Mouse (Mus musculus) intestine, embryonic 16.5 days (tissue): ENCODE measurements around the gene Stub1. TPM values are rescaled to one million over a fixed set of nuclear protein-coding genes. Genes with fewer than 3 reads are reported as not detected.
"Not testable (repeated sequence)": the region's sequence is repeated elsewhere in the genome, so short reads cannot be mapped to it uniquely, and the experiment has no call there.

ENCODE experiments used
- ATAC-seq: fragments of 200-750 bp; cut with Nextera tagmentation; 2 replicates; pipeline ENCODE4 v1.8.0; 2017; ENCODE audit warnings: moderate TSS enrichment, moderate library complexity
- H3K27ac ChIP-seq: fragments of 300-500 bp; sonication (generic); 2 replicates; pipeline ENCODE4 v1.5.1; 2014; ENCODE audit warnings: mild to moderate bottlenecking, low read length
- H3K27me3 ChIP-seq: fragments of 300-500 bp; sonication (generic); replicated peaks from 2 replicates; pipeline ENCODE4 v1.6.1; 2014; ENCODE audit warnings: low read length, control low read depth, mixed read lengths; ENCODE audit not compliant: control insufficient read depth, insufficient read depth
- H3K36me3 ChIP-seq: fragments of 300-500 bp; sonication (generic); 2 replicates; pipeline ENCODE4 v1.6.1; 2014; ENCODE audit warnings: low read length, control low read depth; ENCODE audit not compliant: control insufficient read depth, insufficient read depth
- H3K4me1 ChIP-seq: fragments of 300-500 bp; sonication (generic); 2 replicates; pipeline ENCODE4 v1.6.1; 2014; ENCODE audit warnings: low read length, control low read depth, mixed read lengths; ENCODE audit not compliant: control insufficient read depth, insufficient read depth
- H3K4me2 ChIP-seq: fragments of 300-500 bp; sonication (generic); 2 replicates; pipeline ENCODE4 v1.6.1; 2014; ENCODE audit warnings: low read depth, low read length, control low read depth
- H3K4me3 ChIP-seq: fragments of 300-500 bp; sonication (generic); 2 replicates; pipeline ENCODE4 v1.5.1; 2014; ENCODE audit warnings: mild to moderate bottlenecking, low read length
- H3K9ac ChIP-seq: fragments of 300-500 bp; sonication (generic); 2 replicates; pipeline ENCODE4 v1.6.1; 2014; ENCODE audit warnings: low read depth, low read length
- H3K9me3 ChIP-seq: fragments of 300-500 bp; sonication (generic); 2 replicates; pipeline ENCODE4 v1.6.1; 2016; ENCODE audit warnings: low read length, control low read depth; ENCODE audit not compliant: control insufficient read depth
- WGBS: fragments of 180-500 bp; shearing (Covaris S2); extraction: QIAGEN DNeasy Blood & Tissue Kit; methylation state at CpG from one replicate; pipeline ENCODE4 v1.1.7; 2014; 5-methylcytosine and 5-hydroxymethylcytosine counted together
- polyA plus RNA-seq: library from polyadenylated mRNA; unstranded; fragments of >200 nt; fragmentation: Nextera tagmentation; extraction: Ambion mirVana; gene quantifications from 2 replicates; pipeline ENCODE4 v1.2.1, GENCODE M21; 2015

Stub1 gene
- polyA plus RNA-seq, 1 experiment from 2014 or later: 321 TPM

DNA sequence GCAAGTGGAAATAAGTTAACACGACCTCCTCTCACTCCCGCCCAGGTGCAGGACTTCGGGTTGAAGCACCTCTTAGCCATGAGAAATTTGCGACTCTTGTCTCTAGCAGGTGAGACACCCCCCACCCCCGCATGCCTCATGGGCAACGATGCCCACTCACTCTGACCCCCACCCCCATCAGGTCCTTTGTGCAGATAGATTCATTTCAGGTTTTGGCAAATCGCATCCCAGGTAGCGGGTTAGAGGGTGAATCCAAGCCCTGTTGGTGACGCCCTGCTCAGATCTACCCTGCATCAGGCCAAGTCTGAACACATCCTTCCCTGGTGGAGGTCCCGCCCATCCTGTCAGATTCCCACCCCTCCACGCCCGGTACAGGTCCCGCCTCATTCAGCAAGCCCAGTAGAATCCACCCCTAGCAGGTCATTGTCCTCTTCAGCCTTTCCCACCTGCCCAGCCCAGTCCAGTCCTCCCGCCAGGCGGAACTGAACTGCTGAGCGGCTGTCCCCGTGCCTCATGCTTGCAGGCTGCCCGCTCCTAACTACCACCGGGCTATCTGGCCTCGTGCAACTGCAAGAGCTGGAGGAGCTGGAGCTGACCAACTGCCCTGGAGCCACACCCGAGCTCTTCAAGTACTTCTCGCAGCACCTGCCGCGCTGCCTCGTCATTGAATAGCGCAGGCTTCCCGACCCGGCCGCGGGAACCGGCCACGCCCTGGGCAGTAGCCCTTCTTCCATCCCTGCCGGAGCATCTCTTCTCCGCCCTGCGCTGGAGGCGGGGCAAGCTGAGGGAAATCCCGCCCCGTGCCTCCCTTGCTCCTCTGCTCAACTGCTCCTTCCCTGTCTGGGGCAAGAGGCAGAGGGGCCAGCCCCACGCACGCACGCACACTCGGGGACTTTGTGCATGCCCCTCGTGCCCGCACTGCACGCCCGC lies 14.1 kb downstream of the Stub1 start:
- Histone ChIP-seq H3K4me2 (peak overlapping the region; percentile 42), H3K4me3 (peak overlapping the region; percentile 21), H3K27ac (no peak overlapping the region), H3K9me3 (no peaks in the 10 kb centered on the region), H3K4me1 (peaks cover 7% of the 10 kb centered on the region), H3K9ac (no peak overlapping the region), H3K36me3 (no peaks in the 10 kb centered on the region), H3K27me3 (peaks cover 33% of the 10 kb centered on the region)
- peak; percentile 54 for ATAC-seq
- 7% methylated on average over 46 of the region's 46 CpGs for WGBS

- Histone ChIP-seq H3K4me2 (no peak overlapping the region), H3K9me3 (no peaks in the 10 kb centered on the region), H3K9ac (no peak overlapping the region), H3K4me1 (peaks cover 6% of the 10 kb centered on the region; the same call in 1 of the 2 replicates), H3K27ac (no peak overlapping the region), H3K27me3 (peaks cover 33% of the 10 kb centered on the region), H3K36me3 (no peaks in the 10 kb centered on the region), H3K4me3 (no peak overlapping the region)
- no peak for ATAC-seq
- 81% methylated on average over 11 of the region's 11 CpGs for WGBS
Observed at GRCm38 (mm10) chr17:25817662-25818061, 15.5 kb downstream of the Stub1 start.

- H3K4me1 ChIP-seq: peaks cover 9% of the 10 kb centered on the region
- 2% methylated on average over 20 of the region's 20 CpGs for WGBS
- H3K27me3 ChIP-seq: peaks cover 33% of the 10 kb centered on the region
- ATAC-seq: peak; percentile 39
- no peak overlapping the region for H3K27ac ChIP-seq
- H3K9ac ChIP-seq: no peak overlapping the region
- H3K9me3 ChIP-seq: no peaks in the 10 kb centered on the region
- H3K36me3 ChIP-seq: no peaks in the 10 kb centered on the region
- no peak overlapping the region for H3K4me3 ChIP-seq
- H3K4me2 ChIP-seq: no peak overlapping the region
Observed at GRCm38 (mm10) chr17:25813471-25813870, 19.7 kb downstream of the Stub1 start.

- Histone ChIP-seq H3K9ac (no peak overlapping the region), H3K27ac (no peak overlapping the region), H3K4me2 (no peak overlapping the region), H3K27me3 (peaks cover 22% of the 10 kb centered on the region), H3K4me3 (no peak overlapping the region), H3K36me3 (no peaks in the 10 kb centered on the region), H3K4me1 (peaks cover 11% of the 10 kb centered on the region), H3K9me3 (no peaks in the 10 kb centered on the region)
- no peak for ATAC-seq
- WGBS: 67% methylated on average over 4 of the region's 4 CpGs
Observed at GRCm38 (mm10) chr17:25810890-25811289, 22.3 kb downstream of the Stub1 start.

DNA sequence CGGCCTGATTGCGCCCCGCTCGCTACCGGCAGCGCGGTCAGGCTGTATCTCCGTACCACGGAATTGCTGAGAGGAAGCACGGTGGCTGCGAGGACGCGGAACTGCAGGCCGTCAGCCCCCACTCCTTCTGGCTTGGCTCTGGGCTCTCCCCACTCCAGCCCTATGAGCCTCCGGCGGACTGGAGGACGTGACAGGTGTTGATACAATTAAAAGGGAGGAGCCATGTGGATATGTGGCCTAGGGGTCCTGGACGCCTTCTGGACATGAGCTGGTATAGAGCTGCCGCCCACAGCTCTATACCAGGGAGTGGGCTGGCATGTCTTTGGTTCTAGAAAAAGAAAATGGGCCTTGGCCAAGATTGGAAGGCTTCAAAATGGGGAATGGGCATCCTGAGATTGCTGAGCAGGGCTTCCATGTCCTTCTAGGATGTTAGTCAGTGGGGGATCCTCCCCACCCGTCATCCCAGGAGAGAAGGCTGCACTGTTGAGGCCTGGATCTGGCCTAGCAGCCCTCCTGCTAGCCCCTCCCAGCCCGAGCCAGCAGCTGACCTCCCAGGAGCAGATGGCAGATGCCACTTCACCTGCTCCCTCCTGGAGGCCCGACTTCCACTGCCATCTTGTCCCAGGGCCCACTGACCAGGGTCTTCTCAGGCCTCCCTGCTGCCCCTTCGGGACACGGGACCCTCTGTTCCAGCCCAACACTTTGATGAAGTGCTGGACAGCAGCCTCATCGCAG lies 23.4 kb downstream of the Stub1 start:
- H3K27ac ChIP-seq: no peak overlapping the region
- H3K4me3 ChIP-seq: peak overlapping the region; percentile 71
- peaks cover 22% of the 10 kb centered on the region for H3K27me3 ChIP-seq
- H3K4me1 ChIP-seq: peaks cover 11% of the 10 kb centered on the region
- H3K4me2 ChIP-seq: peak overlapping the region; percentile 96
- no peaks in the 10 kb centered on the region for H3K9me3 ChIP-seq
- peak overlapping the region; percentile 64 for H3K9ac ChIP-seq
- peak; percentile 19; the same call in 1 of the 2 replicates for ATAC-seq
- H3K36me3 ChIP-seq: no peaks in the 10 kb centered on the region
- 13% methylated on average over 25 of the region's 25 CpGs for WGBS

- peaks cover 22% of the 10 kb centered on the region for H3K27me3 ChIP-seq
- H3K36me3 ChIP-seq: no peaks in the 10 kb centered on the region
- peak; percentile 83 for ATAC-seq
- H3K9ac ChIP-seq: peak within 1 kb of the TSS; percentile 64
- H3K27ac ChIP-seq: no peak within 1 kb of the TSS; the same call in 1 of the 2 replicates
- WGBS: under 1% methylated on average over 97 of the region's 100 CpGs
- peak within 1 kb of the TSS; percentile 96 for H3K4me2 ChIP-seq
- peak within 1 kb of the TSS; percentile 71 for H3K4me3 ChIP-seq
- no peaks in the 10 kb centered on the region for H3K9me3 ChIP-seq
- peaks cover 11% of the 10 kb centered on the region for H3K4me1 ChIP-seq
Observed at GRCm38 (mm10) chr17:25808789-25809605, 24.2 kb downstream of the Stub1 start, which contains the start of gene Fbxl16. TSS of gene Fbxl16 (plus strand) at chr17:25809085.

- H3K27me3 ChIP-seq: peaks cover 22% of the 10 kb centered on the region
- H3K9ac ChIP-seq: 0 out of 2 replicates have a peak overlapping the region, but pooled peaks have one; percentile 64
- H3K4me2 ChIP-seq: no peak overlapping the region
- ATAC-seq: no peak
- no peaks in the 10 kb centered on the region for H3K36me3 ChIP-seq
- 44% methylated on average over 5 of the region's 5 CpGs for WGBS
- peak overlapping the region; percentile 71; the same call in 1 of the 2 replicates for H3K4me3 ChIP-seq
- H3K27ac ChIP-seq: no peak overlapping the region
- no peaks in the 10 kb centered on the region for H3K9me3 ChIP-seq
- H3K4me1 ChIP-seq: peaks cover 8% of the 10 kb centered on the region
Observed at GRCm38 (mm10) chr17:25808028-25808427, 25.2 kb downstream of the Stub1 start.

GRCm38 (mm10) chr17:25807452-25807851 lies 25.8 kb downstream of the Stub1 start:
- H3K9me3 ChIP-seq, H3K4me3 ChIP-seq, H3K4me1 ChIP-seq, ATAC-seq, H3K36me3 ChIP-seq, H3K4me2 ChIP-seq, H3K27ac ChIP-seq, H3K9ac ChIP-seq: not testable (repeated sequence)
- WGBS: 45% methylated on average over 2 of the region's 2 CpGs
- peaks cover 22% of the 10 kb centered on the region for H3K27me3 ChIP-seq
